Mouse (Mus musculus): ENCODE data around the gene Gp2. TPM values are rescaled to one million over a fixed set of nuclear protein-coding genes. Genes with fewer than 3 reads are reported as not detected.

Gene Gp2
- not detected in 2 replicates for polyA plus RNA-seq (2016; fragmentation: Nextera tagmentation; extraction: Ambion mirVana)

DNA sequence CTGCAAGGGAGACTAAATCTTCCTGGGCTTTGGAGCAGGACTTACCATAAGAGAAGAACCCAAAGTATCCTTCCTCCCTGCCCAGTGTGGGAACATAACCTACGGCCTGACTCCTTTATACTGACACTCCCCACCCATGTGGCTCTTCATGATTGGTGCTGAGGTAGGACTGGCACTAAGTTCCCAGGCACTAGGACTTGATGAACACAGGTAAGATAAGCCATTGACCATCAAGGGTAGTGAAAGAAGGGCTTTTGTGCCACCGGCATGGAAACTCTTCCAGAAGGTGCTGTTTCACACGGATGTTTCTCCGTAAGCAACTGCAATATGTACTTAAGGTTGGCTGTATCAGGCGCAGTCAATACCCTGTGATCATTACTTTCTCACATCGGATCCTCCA lies at the start of gene Gp2:
Gp2 (minus strand) TSS at position 101 of the 400 bp plus-strand sequence.
- Histone ChIP-seq H3K4me1 (no peaks in the 10 kb centered on the region), H3K27me3 (ENCODE audit: low read depth, poor library complexity, severe bottlenecking) (no peaks in the 10 kb centered on the region), H3K9me3 (replicated peaks) (no peaks in the 10 kb centered on the region), H3K27ac (no peak within 1 kb of the TSS), H3K36me3 (no peaks in the 10 kb centered on the region), H3K4me3 (no peak within 1 kb of the TSS)
- DNase-seq (ENCODE audit: low spot score), result no peak
- WGBS, result 97% methylated on average over 6 of the region's 6 CpGs

- Histone ChIP-seq H3K4me1 (no peaks in the 10 kb centered on the region), H3K4me3 (no peak overlapping the region), H3K27ac (no peak overlapping the region), H3K9me3 (replicated peaks) (no peaks in the 10 kb centered on the region), H3K36me3 (no peaks in the 10 kb centered on the region), H3K27me3 (ENCODE audit: low read depth, poor library complexity, severe bottlenecking) (no peaks in the 10 kb centered on the region)
- 87% methylated on average over 4 of the region's 4 CpGs for WGBS
- no peak for DNase-seq (ENCODE audit: low spot score)
Observed at GRCm38 (mm10) chr7:119490041-119490780, 31.1 kb upstream of the Gp2 start.

DNA sequence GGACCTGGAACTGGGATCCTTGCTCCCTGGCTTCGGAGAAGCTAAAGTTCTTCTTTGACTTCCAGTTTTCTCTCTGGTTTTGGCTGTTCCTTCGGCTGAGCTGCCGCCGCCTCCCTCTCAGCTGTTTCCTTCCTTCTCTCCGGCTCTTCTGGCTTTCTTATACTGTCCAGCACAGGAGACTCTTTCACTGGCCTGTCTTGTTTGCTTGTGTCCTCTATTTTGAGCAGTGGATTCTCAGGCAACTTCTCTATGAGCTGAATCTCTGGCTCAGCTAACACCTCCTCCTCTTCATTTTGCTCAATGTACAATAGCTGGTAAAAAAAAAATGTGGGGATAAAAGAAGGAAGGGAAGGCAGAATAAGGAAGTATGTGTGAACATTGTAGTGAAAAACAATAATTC lies 27.6 kb upstream of the Gp2 start:
- Histone ChIP-seq H3K27ac (no peak overlapping the region), H3K36me3 (no peaks in the 10 kb centered on the region), H3K4me3 (no peak overlapping the region), H3K4me1 (no peaks in the 10 kb centered on the region), H3K9me3 (replicated peaks) (no peaks in the 10 kb centered on the region), H3K27me3 (ENCODE audit: low read depth, poor library complexity, severe bottlenecking) (no peaks in the 10 kb centered on the region)
- no peak for DNase-seq (ENCODE audit: low spot score)
- WGBS, result 93% methylated on average over 5 of the region's 5 CpGs

DNA sequence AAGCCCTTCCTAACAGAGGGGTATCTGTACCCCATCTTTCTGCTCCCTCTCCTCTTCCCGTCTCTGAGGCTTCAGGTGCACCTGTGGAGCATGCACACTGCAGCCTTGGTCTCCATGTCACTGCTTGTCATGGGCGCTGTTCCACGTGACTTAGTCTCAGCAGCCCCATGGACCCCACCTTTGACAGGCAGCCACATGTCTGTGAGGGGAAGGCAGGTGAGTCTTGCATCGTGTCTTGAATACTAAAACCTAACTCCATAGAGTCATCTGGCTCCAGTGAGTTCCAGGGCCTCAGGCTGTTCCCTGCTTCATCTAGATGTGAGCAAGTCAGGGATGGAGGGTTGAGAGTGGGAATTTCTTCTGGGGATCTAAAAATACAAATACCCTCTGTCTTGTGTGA lies 25.1 kb upstream of the Gp2 start:
- no peaks in the 10 kb centered on the region for H3K9me3 ChIP-seq (replicated peaks)
- H3K36me3 ChIP-seq, result no peaks in the 10 kb centered on the region
- H3K27ac ChIP-seq, result no peak overlapping the region
- H3K27me3 ChIP-seq (ENCODE audit: low read depth, poor library complexity, severe bottlenecking), result no peaks in the 10 kb centered on the region
- H3K4me1 ChIP-seq, result no peaks in the 10 kb centered on the region
- H3K4me3 ChIP-seq, result no peak overlapping the region
- 88% methylated on average over 4 of the region's 4 CpGs for WGBS
- no peak for DNase-seq (ENCODE audit: low spot score)

DNA sequence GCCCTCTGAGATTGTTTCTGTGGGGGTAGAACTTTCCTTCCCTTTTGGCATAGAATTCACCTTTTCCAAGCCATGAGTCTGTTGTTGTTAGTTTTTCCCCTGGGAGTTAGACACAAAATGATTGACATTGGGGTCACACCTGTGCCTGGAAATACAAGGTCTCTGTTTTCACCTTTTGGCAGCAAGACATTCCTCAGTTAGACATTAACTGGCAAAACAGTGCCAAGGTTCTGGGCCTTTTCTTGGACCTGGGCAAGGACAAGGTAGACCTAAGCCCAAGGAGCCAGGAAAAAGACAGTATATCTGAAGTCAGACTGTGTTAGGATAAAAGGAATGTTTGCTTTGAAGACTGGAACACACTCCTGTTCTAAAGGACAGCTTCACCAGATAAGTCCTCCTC lies 20.2 kb upstream of the Gp2 start, which contains the start of gene Umod:
Umod (minus strand) TSS at position 27 of the 400 bp plus-strand sequence.
- Histone ChIP-seq H3K36me3 (no peaks in the 10 kb centered on the region), H3K9me3 (replicated peaks) (no peaks in the 10 kb centered on the region), H3K4me3 (no peak within 1 kb of the TSS), H3K4me1 (no peaks in the 10 kb centered on the region), H3K27ac (no peak within 1 kb of the TSS), H3K27me3 (ENCODE audit: low read depth, poor library complexity, severe bottlenecking) (no peaks in the 10 kb centered on the region)
- no peak for DNase-seq (ENCODE audit: low spot score)

- DNase-seq (ENCODE audit: low spot score), result no peak
- Histone ChIP-seq H3K4me3 (no peak overlapping the region), H3K36me3 (no peaks in the 10 kb centered on the region), H3K4me1 (no peaks in the 10 kb centered on the region), H3K9me3 (replicated peaks) (no peaks in the 10 kb centered on the region), H3K27ac (no peak overlapping the region), H3K27me3 (ENCODE audit: low read depth, poor library complexity, severe bottlenecking) (no peaks in the 10 kb centered on the region)
- WGBS, result 81% methylated on average over 33 of the region's 33 CpGs
Observed at GRCm38 (mm10) chr7:119476500-119477389, 17.7 kb upstream of the Gp2 start.

GRCm38 (mm10) chr7:119454192-119454591 lies 4.9 kb downstream of the Gp2 start:
- Histone ChIP-seq H3K9me3 (replicated peaks) (no peaks in the 10 kb centered on the region), H3K27ac (no peak overlapping the region), H3K27me3 (ENCODE audit: low read depth, poor library complexity, severe bottlenecking) (no peaks in the 10 kb centered on the region), H3K4me3 (no peak overlapping the region), H3K4me1 (no peaks in the 10 kb centered on the region), H3K36me3 (no peaks in the 10 kb centered on the region)
- no peak for DNase-seq (ENCODE audit: low spot score)
- 86% methylated on average over 7 of the region's 7 CpGs for WGBS

GRCm38 (mm10) chr7:119443849-119444248 lies 15.2 kb downstream of the Gp2 start:
- Histone ChIP-seq H3K9me3 (replicated peaks) (no peaks in the 10 kb centered on the region), H3K36me3 (no peaks in the 10 kb centered on the region), H3K27me3 (ENCODE audit: low read depth, poor library complexity, severe bottlenecking) (no peaks in the 10 kb centered on the region), H3K27ac (no peak overlapping the region), H3K4me1 (no peaks in the 10 kb centered on the region), H3K4me3 (no peak overlapping the region)
- DNase-seq (ENCODE audit: low spot score), result no peak
- 81% methylated on average over 4 of the region's 4 CpGs for WGBS

GRCm38 (mm10) chr7:119441938-119442337 lies 17.1 kb downstream of the Gp2 start:
- no peak for DNase-seq (ENCODE audit: low spot score)
- Histone ChIP-seq H3K4me1 (no peaks in the 10 kb centered on the region), H3K27me3 (ENCODE audit: low read depth, poor library complexity, severe bottlenecking) (no peaks in the 10 kb centered on the region), H3K4me3 (no peak overlapping the region), H3K27ac (no peak overlapping the region), H3K36me3 (no peaks in the 10 kb centered on the region), H3K9me3 (replicated peaks) (no peaks in the 10 kb centered on the region)
- WGBS, result 78% methylated on average over 1 of the region's 1 CpGs

GRCm38 (mm10) chr7:119427180-119427616 lies 31.9 kb downstream of the Gp2 start:
- no peak for DNase-seq (ENCODE audit: low spot score)
- Histone ChIP-seq H3K36me3 (no peaks in the 10 kb centered on the region), H3K27ac (no peak overlapping the region), H3K4me1 (no peaks in the 10 kb centered on the region), H3K9me3 (replicated peaks) (no peaks in the 10 kb centered on the region), H3K27me3 (ENCODE audit: low read depth, poor library complexity, severe bottlenecking) (no peaks in the 10 kb centered on the region), H3K4me3 (no peak overlapping the region)
- 27% methylated on average over 6 of the region's 6 CpGs for WGBS

- WGBS, result 20% methylated on average over 2 of the region's 2 CpGs
- Histone ChIP-seq H3K27ac (no peak overlapping the region), H3K4me3 (no peak overlapping the region), H3K36me3 (no peaks in the 10 kb centered on the region), H3K9me3 (replicated peaks) (no peaks in the 10 kb centered on the region), H3K4me1 (no peaks in the 10 kb centered on the region), H3K27me3 (ENCODE audit: low read depth, poor library complexity, severe bottlenecking) (no peaks in the 10 kb centered on the region)
- no peak for DNase-seq (ENCODE audit: low spot score)
Observed at GRCm38 (mm10) chr7:119420730-119421129, 38.4 kb downstream of the Gp2 start.

DNA sequence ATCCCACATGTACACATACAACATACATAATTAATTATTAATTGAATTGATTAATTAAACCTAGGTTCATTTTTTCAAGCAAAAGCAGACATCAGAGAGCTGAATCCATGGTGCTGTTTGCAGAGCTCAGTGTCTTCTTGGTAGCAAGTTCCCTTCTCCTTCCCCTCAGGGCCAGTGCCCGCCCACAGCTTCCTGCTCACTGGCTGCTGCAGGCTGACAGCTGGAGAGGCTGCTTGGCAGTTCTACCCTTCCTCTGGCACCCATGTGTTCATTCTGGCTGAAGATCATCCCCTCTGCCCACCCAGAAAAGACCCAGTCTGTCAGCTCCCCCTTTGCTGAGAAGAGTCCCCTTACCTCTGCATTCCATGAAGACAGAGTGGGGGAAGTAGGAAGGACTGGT lies 40.6 kb downstream of the Gp2 start:
- H3K36me3 ChIP-seq, result no peaks in the 10 kb centered on the region
- H3K4me1 ChIP-seq, result no peaks in the 10 kb centered on the region
- no peak overlapping the region for H3K27ac ChIP-seq
- H3K9me3 ChIP-seq (replicated peaks), result no peaks in the 10 kb centered on the region
- WGBS, result 86% methylated on average over 1 of the region's 1 CpGs
- no peak overlapping the region for H3K4me3 ChIP-seq
- H3K27me3 ChIP-seq (ENCODE audit: low read depth, poor library complexity, severe bottlenecking), result no peaks in the 10 kb centered on the region
- DNase-seq (ENCODE audit: low spot score), result no peak

- H3K9me3 ChIP-seq (replicated peaks), result no peaks in the 10 kb centered on the region
- no peak overlapping the region for H3K4me3 ChIP-seq
- 85% methylated on average over 13 of the region's 13 CpGs for WGBS
- no peaks in the 10 kb centered on the region for H3K4me1 ChIP-seq
- DNase-seq (ENCODE audit: low spot score), result no peak
- H3K27ac ChIP-seq, result no peak overlapping the region
- no peaks in the 10 kb centered on the region for H3K27me3 ChIP-seq (ENCODE audit: low read depth, poor library complexity, severe bottlenecking)
- no peaks in the 10 kb centered on the region for H3K36me3 ChIP-seq
Observed at GRCm38 (mm10) chr7:119394050-119394732, 64.9 kb downstream of the Gp2 start.
